Mouse (Mus musculus) cerebellum, postnatal 25 days (tissue): Measurements from ENCODE around the gene Kirrel3.

Experiments
- DNase-seq, 2 experiments: peaks; one replicate each; pipeline ENCODE4 v3.0.0; 2021; ENCODE audit warnings: mixed read lengths in 2 of 2

Kirrel3 gene

GRCm38 (mm10) chr9:34753891-34754290 is 268.2 kb downstream of the Kirrel3 start:
- DNase-seq, result no peak

- no peak for DNase-seq
These were observed 268.9 kb downstream of the Kirrel3 start for GRCm38 (mm10) chr9:34754523-34755097.

- DNase-seq, result peak in 1 of 2 experiments; percentile 48
These were observed 270.4 kb downstream of the Kirrel3 start for GRCm38 (mm10) chr9:34756055-34756454.

- no peak for DNase-seq
These were observed 273.2 kb downstream of the Kirrel3 start for GRCm38 (mm10) chr9:34758925-34759324.

GRCm38 (mm10) chr9:34760521-34760920 is 274.8 kb downstream of the Kirrel3 start:
- DNase-seq, result peak; percentile 60 to 69

GRCm38 (mm10) chr9:34766792-34767623 is 281.3 kb downstream of the Kirrel3 start:
- no peak for DNase-seq

GRCm38 (mm10) chr9:34768961-34769360 is 283.3 kb downstream of the Kirrel3 start:
- no peak for DNase-seq

- peak; percentile 58 to 61 for DNase-seq
These were observed 285.3 kb downstream of the Kirrel3 start for GRCm38 (mm10) chr9:34770951-34771350.

GRCm38 (mm10) chr9:34771401-34771800 is 285.7 kb downstream of the Kirrel3 start:
- peak; percentile 82 for DNase-seq

GRCm38 (mm10) chr9:34772022-34772437 is 286.3 kb downstream of the Kirrel3 start:
- DNase-seq, result peak; percentile 50 to 56

- DNase-seq, result no peak
These were observed 295.7 kb downstream of the Kirrel3 start for GRCm38 (mm10) chr9:34781356-34781755.

- DNase-seq, result no peak
These were observed 302.2 kb downstream of the Kirrel3 start for GRCm38 (mm10) chr9:34787915-34788314.

GRCm38 (mm10) chr9:34795226-34795625 is 309.5 kb downstream of the Kirrel3 start:
- DNase-seq, result no peak

GRCm38 (mm10) chr9:34797688-34798339 is 312.1 kb downstream of the Kirrel3 start:
- no peak for DNase-seq

GRCm38 (mm10) chr9:34801662-34802061 is 316.0 kb downstream of the Kirrel3 start:
- DNase-seq, result peak in 1 of 2 experiments; percentile 21

- DNase-seq, result peak; percentile 54 to 55
These were observed 321.2 kb downstream of the Kirrel3 start for GRCm38 (mm10) chr9:34806854-34807253.

- peak; percentile 56 to 68 for DNase-seq
These were observed 324.4 kb downstream of the Kirrel3 start for GRCm38 (mm10) chr9:34809993-34810513.

GRCm38 (mm10) chr9:34818325-34818976 is 332.8 kb downstream of the Kirrel3 start:
- DNase-seq, result peak; percentile 60 to 65

GRCm38 (mm10) chr9:34824358-34825088 is 338.8 kb downstream of the Kirrel3 start:
- peak in 1 of 2 experiments; percentile 40 for DNase-seq

GRCm38 (mm10) chr9:34825089-34825400 is 339.4 kb downstream of the Kirrel3 start:
- no peak for DNase-seq

- no peak for DNase-seq
These were observed 339.8 kb downstream of the Kirrel3 start for GRCm38 (mm10) chr9:34825402-34826008.

GRCm38 (mm10) chr9:34830696-34831095 is 345.0 kb downstream of the Kirrel3 start:
- DNase-seq, result no peak
